Mouse (Mus musculus): ENCODE data around the gene Gm17482. TPM values are rescaled to one million over a fixed set of nuclear protein-coding genes. Genes with fewer than 3 reads are reported as not detected.
A peak's percentile ranks its signal among the peaks of the same experiment; 100 is the strongest.

The Gm17482 gene
- polyA plus RNA-seq, 1 experiment from 2014 or later = not detected

GRCm38 (mm10) chr6:115255171-115255570 lies 28.0 kb downstream of the Gm17482 start:
- 91% methylated on average over 3 of the region's 3 CpGs for WGBS
- no peak for DNase-seq (ENCODE audit: low spot score)
- no peak overlapping the region for H3K4me3 ChIP-seq
- no peaks in the 10 kb centered on the region for H3K36me3 ChIP-seq
- H3K27me3 ChIP-seq (ENCODE audit: low read depth, poor library complexity, severe bottlenecking) = peaks cover 21% of the 10 kb centered on the region
- H3K9me3 ChIP-seq (replicated peaks) = no peaks in the 10 kb centered on the region
- peaks cover 18% of the 10 kb centered on the region for H3K4me1 ChIP-seq
- no peak overlapping the region for H3K27ac ChIP-seq (replicated peaks)

GRCm38 (mm10) chr6:115260507-115260906 lies 33.4 kb downstream of the Gm17482 start:
- DNase-seq (ENCODE audit: low spot score) = no peak
- Histone ChIP-seq H3K27ac (replicated peaks) (no peak overlapping the region), H3K36me3 (no peaks in the 10 kb centered on the region), H3K27me3 (ENCODE audit: low read depth, poor library complexity, severe bottlenecking) (no peaks in the 10 kb centered on the region), H3K9me3 (replicated peaks) (no peaks in the 10 kb centered on the region), H3K4me1 (no peaks in the 10 kb centered on the region), H3K4me3 (no peak overlapping the region)
- WGBS = 86% methylated on average over 3 of the region's 3 CpGs

GRCm38 (mm10) chr6:115266791-115267190 lies 39.6 kb downstream of the Gm17482 start:
- Histone ChIP-seq H3K9me3 (replicated peaks) (no peaks in the 10 kb centered on the region), H3K36me3 (no peaks in the 10 kb centered on the region), H3K4me3 (no peak overlapping the region), H3K27me3 (ENCODE audit: low read depth, poor library complexity, severe bottlenecking) (no peaks in the 10 kb centered on the region), H3K4me1 (peaks cover 11% of the 10 kb centered on the region), H3K27ac (replicated peaks) (no peak overlapping the region)
- DNase-seq (ENCODE audit: low spot score) = no peak
- WGBS = 91% methylated on average over 5 of the region's 5 CpGs

GRCm38 (mm10) chr6:115267916-115268315 lies 40.8 kb downstream of the Gm17482 start:
- Histone ChIP-seq H3K36me3 (no peaks in the 10 kb centered on the region), H3K27ac (replicated peaks) (no peak overlapping the region), H3K4me1 (peaks cover 16% of the 10 kb centered on the region), H3K4me3 (no peak overlapping the region), H3K27me3 (ENCODE audit: low read depth, poor library complexity, severe bottlenecking) (no peaks in the 10 kb centered on the region), H3K9me3 (replicated peaks) (no peaks in the 10 kb centered on the region)
- peak; percentile 56 for DNase-seq (ENCODE audit: low spot score)
- 69% methylated on average over 2 of the region's 2 CpGs for WGBS

GRCm38 (mm10) chr6:115268551-115269385 lies 41.6 kb downstream of the Gm17482 start:
- no peak for DNase-seq (ENCODE audit: low spot score)
- Histone ChIP-seq H3K4me1 (peaks cover 16% of the 10 kb centered on the region), H3K4me3 (no peak overlapping the region), H3K36me3 (no peaks in the 10 kb centered on the region), H3K27me3 (ENCODE audit: low read depth, poor library complexity, severe bottlenecking) (no peaks in the 10 kb centered on the region), H3K27ac (replicated peaks) (no peak overlapping the region), H3K9me3 (replicated peaks) (no peaks in the 10 kb centered on the region)
- WGBS = 86% methylated on average over 10 of the region's 10 CpGs

GRCm38 (mm10) chr6:115269561-115269960 lies 42.4 kb downstream of the Gm17482 start:
- H3K4me3 ChIP-seq = no peak overlapping the region
- no peaks in the 10 kb centered on the region for H3K9me3 ChIP-seq (replicated peaks)
- H3K36me3 ChIP-seq = no peaks in the 10 kb centered on the region
- DNase-seq (ENCODE audit: low spot score) = no peak
- H3K27me3 ChIP-seq (ENCODE audit: low read depth, poor library complexity, severe bottlenecking) = no peaks in the 10 kb centered on the region
- peaks cover 16% of the 10 kb centered on the region for H3K4me1 ChIP-seq
- 70% methylated on average over 5 of the region's 5 CpGs for WGBS
- H3K27ac ChIP-seq (replicated peaks) = no peak overlapping the region

- no peaks in the 10 kb centered on the region for H3K36me3 ChIP-seq
- no peak for DNase-seq (ENCODE audit: low spot score)
- WGBS = 74% methylated on average over 2 of the region's 2 CpGs
- no peaks in the 10 kb centered on the region for H3K27me3 ChIP-seq (ENCODE audit: low read depth, poor library complexity, severe bottlenecking)
- H3K4me3 ChIP-seq = no peak overlapping the region
- H3K27ac ChIP-seq (replicated peaks) = no peak overlapping the region
- H3K4me1 ChIP-seq = peaks cover 16% of the 10 kb centered on the region
- H3K9me3 ChIP-seq (replicated peaks) = no peaks in the 10 kb centered on the region
Measured at GRCm38 (mm10) chr6:115270085-115270484, 42.9 kb downstream of the Gm17482 start.

- Histone ChIP-seq H3K27me3 (ENCODE audit: low read depth, poor library complexity, severe bottlenecking) (no peaks in the 10 kb centered on the region), H3K27ac (replicated peaks) (no peak overlapping the region), H3K9me3 (replicated peaks) (no peaks in the 10 kb centered on the region), H3K4me3 (no peak overlapping the region), H3K4me1 (peaks cover 16% of the 10 kb centered on the region), H3K36me3 (no peaks in the 10 kb centered on the region)
- 86% methylated on average over 3 of the region's 3 CpGs for WGBS
- no peak for DNase-seq (ENCODE audit: low spot score)
Measured at GRCm38 (mm10) chr6:115271326-115271725, 44.2 kb downstream of the Gm17482 start.

GRCm38 (mm10) chr6:115271866-115272271 lies 44.7 kb downstream of the Gm17482 start:
- no peaks in the 10 kb centered on the region for H3K27me3 ChIP-seq (ENCODE audit: low read depth, poor library complexity, severe bottlenecking)
- 38% methylated on average over 4 of the region's 4 CpGs for WGBS
- H3K9me3 ChIP-seq (replicated peaks) = no peaks in the 10 kb centered on the region
- DNase-seq (ENCODE audit: low spot score) = no peak
- peaks cover 16% of the 10 kb centered on the region for H3K4me1 ChIP-seq
- H3K27ac ChIP-seq (replicated peaks) = no peak overlapping the region
- H3K36me3 ChIP-seq = no peaks in the 10 kb centered on the region
- H3K4me3 ChIP-seq = no peak overlapping the region

GRCm38 (mm10) chr6:115273346-115273745 lies 46.2 kb downstream of the Gm17482 start:
- Histone ChIP-seq H3K27ac (replicated peaks) (no peak overlapping the region), H3K27me3 (ENCODE audit: low read depth, poor library complexity, severe bottlenecking) (no peaks in the 10 kb centered on the region), H3K9me3 (replicated peaks) (no peaks in the 10 kb centered on the region), H3K4me1 (peaks cover 16% of the 10 kb centered on the region), H3K36me3 (no peaks in the 10 kb centered on the region), H3K4me3 (no peak overlapping the region)
- WGBS = 88% methylated on average over 10 of the region's 10 CpGs
- no peak for DNase-seq (ENCODE audit: low spot score)

- Histone ChIP-seq H3K27me3 (ENCODE audit: low read depth, poor library complexity, severe bottlenecking) (no peaks in the 10 kb centered on the region), H3K4me3 (no peak overlapping the region), H3K9me3 (replicated peaks) (no peaks in the 10 kb centered on the region), H3K4me1 (peaks cover 16% of the 10 kb centered on the region), H3K27ac (replicated peaks) (no peak overlapping the region), H3K36me3 (no peaks in the 10 kb centered on the region)
- 87% methylated on average over 9 of the region's 9 CpGs for WGBS
- DNase-seq (ENCODE audit: low spot score) = no peak
Measured at GRCm38 (mm10) chr6:115274705-115275104, 47.6 kb downstream of the Gm17482 start.

- H3K4me1 ChIP-seq = peaks cover 16% of the 10 kb centered on the region
- 91% methylated on average over 10 of the region's 10 CpGs for WGBS
- no peaks in the 10 kb centered on the region for H3K36me3 ChIP-seq
- H3K4me3 ChIP-seq = no peak overlapping the region
- H3K27ac ChIP-seq (replicated peaks) = no peak overlapping the region
- DNase-seq (ENCODE audit: low spot score) = no peak
- no peaks in the 10 kb centered on the region for H3K9me3 ChIP-seq (replicated peaks)
- no peaks in the 10 kb centered on the region for H3K27me3 ChIP-seq (ENCODE audit: low read depth, poor library complexity, severe bottlenecking)
Measured at GRCm38 (mm10) chr6:115275116-115275815, 48.1 kb downstream of the Gm17482 start.

GRCm38 (mm10) chr6:115278086-115278485 lies 50.9 kb downstream of the Gm17482 start:
- Histone ChIP-seq H3K27ac (replicated peaks) (no peak overlapping the region), H3K36me3 (no peaks in the 10 kb centered on the region), H3K4me3 (no peak overlapping the region), H3K4me1 (no peaks in the 10 kb centered on the region), H3K27me3 (ENCODE audit: low read depth, poor library complexity, severe bottlenecking) (no peaks in the 10 kb centered on the region), H3K9me3 (replicated peaks) (no peaks in the 10 kb centered on the region)
- WGBS = 76% methylated on average over 8 of the region's 8 CpGs
- DNase-seq (ENCODE audit: low spot score) = no peak
